Mouse (Mus musculus): ENCODE measurements at regions not wholly inside any gene's neighbourhood (a gene's known extent, or its start where the extent isn't known, plus 50 kb on each side); places are given as distances from the start of the nearest gene placed in this dataset.

DNA sequence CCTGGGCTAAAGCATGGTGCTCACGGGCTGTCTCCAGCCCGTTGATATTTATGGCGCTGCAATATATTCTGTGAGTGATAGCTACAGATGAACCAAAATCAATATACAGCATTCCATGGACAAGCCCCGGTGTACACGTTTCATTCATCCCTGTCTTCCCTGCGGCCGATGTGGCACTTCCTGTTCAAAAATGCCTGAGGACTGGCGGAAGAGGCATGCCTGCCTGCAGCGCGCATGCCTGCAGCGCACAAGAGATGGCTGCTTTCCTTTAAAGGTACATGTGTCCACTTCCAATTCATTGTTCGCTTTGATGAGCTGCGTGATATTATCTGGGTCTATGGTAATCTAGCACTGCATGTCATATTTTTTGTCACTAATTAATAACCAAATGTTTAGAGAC lies 527.6 kb downstream of the Rnf144b start:
- TF ChIP-seq CTCF (IDR thresholded peaks at IDR 0.05; ENCODE audit: insufficient read depth, low read depth, low read length) = no peak
- TF ChIP-seq POLR2A (IDR thresholded peaks at IDR 0.05; ENCODE audit: insufficient read depth, low read depth, low read length) = no peak

Data from olfactory bulb, adult 2 months (tissue).